Mouse (Mus musculus) hindbrain, embryonic 16.5 days (tissue): Measurements from ENCODE around the gene Ccrl2. TPM values are rescaled to one million over a fixed set of nuclear protein-coding genes. Genes with fewer than 3 reads are reported as not detected.

ENCODE experiments used
- ATAC-seq: fragments of 200-750 bp; cut with Nextera tagmentation; 2 replicates; pipeline ENCODE4 v1.8.0; 2017; ENCODE audit warnings: moderate TSS enrichment, moderate library complexity
- H3K27ac ChIP-seq: fragments of 300-500 bp; sonication (generic); 2 replicates; pipeline ENCODE4 v1.5.1; 2014; ENCODE audit warnings: low read depth, mild to moderate bottlenecking, control low read depth, low read length, moderate library complexity
- H3K27me3 ChIP-seq: fragments of 300-500 bp; sonication (generic); replicated peaks from 2 replicates; pipeline ENCODE4 v1.6.1; 2014; ENCODE audit warnings: low read length; ENCODE audit not compliant: control insufficient read depth, insufficient read depth
- H3K36me3 ChIP-seq: fragments of 300-500 bp; sonication (generic); 2 replicates; pipeline ENCODE4 v1.6.1; 2014; ENCODE audit warnings: mild to moderate bottlenecking, low read length, moderate library complexity, mixed read lengths; ENCODE audit not compliant: control insufficient read depth, insufficient read depth
- H3K4me1 ChIP-seq: fragments of 300-500 bp; sonication (generic); 2 replicates; pipeline ENCODE4 v1.6.1; 2014; ENCODE audit warnings: low read depth, low read length; ENCODE audit not compliant: control insufficient read depth, insufficient read depth
- H3K4me2 ChIP-seq: fragments of 300-500 bp; sonication (generic); 2 replicates; pipeline ENCODE4 v1.6.1; 2014; ENCODE audit warnings: mild to moderate bottlenecking, low read length, control low read depth, moderate library complexity
- H3K4me3 ChIP-seq: fragments of 300-500 bp; sonication (generic); 2 replicates; pipeline ENCODE4 v1.5.1; 2014; ENCODE audit warnings: mild to moderate bottlenecking, low read length, control low read depth, moderate library complexity
- H3K9ac ChIP-seq: fragments of 300-500 bp; sonication (generic); 2 replicates; pipeline ENCODE4 v1.6.1; 2014; ENCODE audit warnings: low read depth, mild to moderate bottlenecking, control low read depth, low read length, moderate library complexity
- H3K9me3 ChIP-seq: fragments of 300-500 bp; sonication (generic); 2 replicates; pipeline ENCODE4 v1.6.1; 2014; ENCODE audit warnings: mild to moderate bottlenecking, low read length, moderate library complexity; ENCODE audit not compliant: control insufficient read depth
- WGBS: fragments of 180-500 bp; shearing (Covaris S2); extraction: QIAGEN DNeasy Blood & Tissue Kit; methylation state at CpG from one replicate; pipeline ENCODE4 v1.1.7; 2014; 5-methylcytosine and 5-hydroxymethylcytosine counted together
- polyA plus RNA-seq: library from polyadenylated mRNA; unstranded; fragments of >200 nt; fragmentation: Nextera tagmentation; extraction: Ambion mirVana; gene quantifications from 2 replicates; pipeline ENCODE4 v1.2.1, GENCODE M21; 2015

Gene Ccrl2
- polyA plus RNA-seq, result 0.86 and 1.2 TPM in 2 replicates

DNA sequence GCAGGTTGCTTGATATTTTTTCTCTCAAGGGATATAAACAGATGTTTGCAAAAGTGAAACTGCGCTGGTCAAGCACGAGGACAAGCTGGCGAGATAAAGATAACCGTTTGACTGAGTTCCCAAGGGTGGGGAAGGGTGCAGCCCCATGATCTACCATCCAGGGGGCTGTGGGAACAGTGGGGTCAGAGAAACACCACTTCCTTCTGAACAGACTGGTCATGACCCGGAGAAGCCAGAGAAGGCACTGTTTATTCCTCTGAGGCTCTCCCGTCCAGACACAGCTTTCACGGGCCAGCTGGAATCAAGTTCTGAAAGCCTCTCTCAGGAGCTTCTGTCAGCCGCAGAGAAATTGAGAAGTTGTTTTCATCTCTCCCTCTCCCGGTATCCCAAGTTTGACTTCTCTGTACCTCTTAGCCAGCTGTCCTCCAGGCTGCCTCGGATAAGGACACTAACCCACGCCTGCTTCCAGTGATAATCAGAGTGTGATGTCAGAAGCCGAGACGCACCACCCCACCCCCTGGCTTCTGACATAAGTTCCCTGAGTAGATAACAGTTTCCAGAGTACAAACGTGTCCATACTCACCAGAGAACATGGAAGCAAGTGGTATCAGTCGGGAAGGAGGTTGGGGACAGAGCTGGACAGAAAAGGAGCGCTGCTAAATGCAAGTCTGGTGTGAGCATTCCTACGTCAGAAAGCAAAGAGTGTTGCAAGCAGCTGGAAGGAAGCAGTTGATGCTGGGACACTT is at the start of gene Ccrl2:
Ccrl2 (minus strand) TSS at position 722 of the 746 bp plus-strand sequence.
- H3K4me1 ChIP-seq, result no peaks in the 10 kb centered on the region
- H3K4me3 ChIP-seq, result peak within 1 kb of the TSS; percentile 19
- no peaks in the 10 kb centered on the region for H3K27me3 ChIP-seq
- ATAC-seq, result no peak
- H3K9ac ChIP-seq, result 0 out of 2 replicates have a peak within 1 kb of the TSS, but pooled peaks have one; percentile 6
- no peak within 1 kb of the TSS for H3K27ac ChIP-seq
- H3K36me3 ChIP-seq, result no peaks in the 10 kb centered on the region
- H3K9me3 ChIP-seq, result no peaks in the 10 kb centered on the region
- H3K4me2 ChIP-seq, result peak within 1 kb of the TSS; percentile 46
- WGBS, result 64% methylated on average over 17 of the region's 17 CpGs

DNA sequence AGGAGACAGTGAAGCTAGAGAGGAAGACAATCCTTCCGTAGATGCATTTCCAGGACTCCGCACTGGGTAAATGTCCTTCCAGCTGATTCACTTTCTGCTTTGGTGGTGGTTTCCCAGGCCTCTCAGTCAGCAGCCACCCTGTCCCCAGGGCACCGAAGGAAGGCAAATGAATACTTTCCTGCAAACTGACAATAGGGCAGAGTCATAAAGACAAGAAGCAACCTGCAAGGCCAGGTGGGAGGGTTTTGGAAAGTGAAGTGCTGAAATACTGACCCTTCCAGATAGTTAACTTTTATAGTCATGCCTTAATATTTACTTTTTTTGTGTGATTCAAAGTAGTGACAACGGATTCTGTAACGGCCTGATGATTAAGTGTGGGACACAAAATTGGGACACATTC is 46.6 kb upstream of the Ccrl2 start:
- H3K27ac ChIP-seq, result no peak overlapping the region
- ATAC-seq, result no peak
- H3K36me3 ChIP-seq, result no peaks in the 10 kb centered on the region
- H3K9me3 ChIP-seq, result no peaks in the 10 kb centered on the region
- H3K4me2 ChIP-seq, result no peak overlapping the region
- H3K27me3 ChIP-seq, result no peaks in the 10 kb centered on the region
- H3K4me3 ChIP-seq, result no peak overlapping the region
- 93% methylated on average over 5 of the region's 5 CpGs for WGBS
- no peaks in the 10 kb centered on the region for H3K4me1 ChIP-seq
- H3K9ac ChIP-seq, result no peak overlapping the region

DNA sequence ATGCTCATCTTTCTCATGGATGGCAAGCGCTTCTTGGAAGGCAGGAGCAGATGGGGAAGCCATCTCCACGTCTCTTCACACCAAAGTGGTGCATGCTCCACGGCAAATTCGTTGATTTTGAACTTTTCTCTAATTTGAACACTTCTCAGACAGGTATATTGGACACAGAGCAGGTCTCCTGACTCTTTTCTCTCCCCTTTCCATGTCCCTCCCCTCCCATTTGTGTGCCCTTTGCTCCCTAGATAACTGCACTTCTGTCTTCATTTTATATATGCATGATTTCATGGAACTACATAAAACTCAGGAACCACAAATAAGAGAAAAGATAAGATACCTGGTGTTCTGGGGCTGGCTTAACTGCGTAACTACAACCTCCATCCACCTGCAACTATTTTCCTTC is 46.0 kb upstream of the Ccrl2 start:
- WGBS, result 85% methylated on average over 5 of the region's 5 CpGs
- Histone ChIP-seq H3K4me3 (no peak overlapping the region), H3K27ac (no peak overlapping the region), H3K4me1 (no peaks in the 10 kb centered on the region), H3K27me3 (no peaks in the 10 kb centered on the region), H3K36me3 (no peaks in the 10 kb centered on the region), H3K9me3 (no peaks in the 10 kb centered on the region), H3K4me2 (no peak overlapping the region), H3K9ac (no peak overlapping the region)
- ATAC-seq, result no peak

DNA sequence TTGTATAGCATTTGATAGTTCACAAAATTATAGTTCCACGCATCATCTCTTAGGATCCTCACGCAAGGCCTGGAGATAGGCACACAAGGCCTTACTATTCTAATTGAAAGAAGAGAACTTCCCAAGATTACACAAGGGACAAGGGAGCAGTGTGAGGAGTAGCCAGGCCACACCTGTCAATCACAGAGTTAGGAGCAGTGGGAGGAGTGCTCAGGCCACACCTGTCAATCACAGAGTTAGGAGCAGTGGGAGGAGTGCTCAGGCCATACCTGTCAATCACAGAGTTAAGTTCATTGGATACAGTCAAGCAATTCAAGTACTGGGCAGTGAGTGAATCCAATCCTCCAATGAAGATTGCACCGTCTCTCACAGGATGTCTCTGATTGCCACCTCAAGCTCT is 43.1 kb upstream of the Ccrl2 start:
- H3K9ac ChIP-seq, result no peak overlapping the region
- H3K9me3 ChIP-seq, result no peaks in the 10 kb centered on the region
- H3K27me3 ChIP-seq, result no peaks in the 10 kb centered on the region
- no peaks in the 10 kb centered on the region for H3K36me3 ChIP-seq
- no peak overlapping the region for H3K27ac ChIP-seq
- no peak overlapping the region for H3K4me3 ChIP-seq
- no peaks in the 10 kb centered on the region for H3K4me1 ChIP-seq
- 94% methylated on average over 3 of the region's 3 CpGs for whole genome bisulfite sequencing
- ATAC-seq, result no peak
- H3K4me2 ChIP-seq, result no peak overlapping the region

DNA sequence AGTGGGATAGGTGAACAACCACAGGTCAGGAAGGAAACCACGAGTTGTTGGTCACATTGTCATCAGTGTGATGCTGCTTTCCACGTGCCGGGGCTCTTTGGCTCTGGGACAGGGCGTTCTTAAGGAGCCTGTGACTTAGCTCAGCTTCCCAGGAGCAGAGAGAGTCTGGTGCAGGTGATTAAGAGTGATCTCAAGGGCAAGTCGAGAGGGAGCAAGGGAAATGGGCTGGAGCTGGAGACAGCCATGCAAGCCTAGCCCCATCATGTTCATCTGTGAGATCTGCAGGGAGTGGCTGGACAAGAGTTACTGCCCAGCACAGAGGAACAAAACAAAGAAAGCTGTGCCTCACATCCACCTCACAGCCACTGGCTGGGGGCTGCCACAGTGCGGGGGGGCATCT is 40.2 kb upstream of the Ccrl2 start:
- H3K9me3 ChIP-seq, result no peaks in the 10 kb centered on the region
- H3K9ac ChIP-seq, result no peak overlapping the region
- no peaks in the 10 kb centered on the region for H3K27me3 ChIP-seq
- ATAC-seq, result no peak
- 71% methylated on average over 6 of the region's 6 CpGs for WGBS
- H3K4me2 ChIP-seq, result no peak overlapping the region
- H3K4me3 ChIP-seq, result no peak overlapping the region
- H3K27ac ChIP-seq, result no peak overlapping the region
- no peaks in the 10 kb centered on the region for H3K4me1 ChIP-seq
- no peaks in the 10 kb centered on the region for H3K36me3 ChIP-seq

DNA sequence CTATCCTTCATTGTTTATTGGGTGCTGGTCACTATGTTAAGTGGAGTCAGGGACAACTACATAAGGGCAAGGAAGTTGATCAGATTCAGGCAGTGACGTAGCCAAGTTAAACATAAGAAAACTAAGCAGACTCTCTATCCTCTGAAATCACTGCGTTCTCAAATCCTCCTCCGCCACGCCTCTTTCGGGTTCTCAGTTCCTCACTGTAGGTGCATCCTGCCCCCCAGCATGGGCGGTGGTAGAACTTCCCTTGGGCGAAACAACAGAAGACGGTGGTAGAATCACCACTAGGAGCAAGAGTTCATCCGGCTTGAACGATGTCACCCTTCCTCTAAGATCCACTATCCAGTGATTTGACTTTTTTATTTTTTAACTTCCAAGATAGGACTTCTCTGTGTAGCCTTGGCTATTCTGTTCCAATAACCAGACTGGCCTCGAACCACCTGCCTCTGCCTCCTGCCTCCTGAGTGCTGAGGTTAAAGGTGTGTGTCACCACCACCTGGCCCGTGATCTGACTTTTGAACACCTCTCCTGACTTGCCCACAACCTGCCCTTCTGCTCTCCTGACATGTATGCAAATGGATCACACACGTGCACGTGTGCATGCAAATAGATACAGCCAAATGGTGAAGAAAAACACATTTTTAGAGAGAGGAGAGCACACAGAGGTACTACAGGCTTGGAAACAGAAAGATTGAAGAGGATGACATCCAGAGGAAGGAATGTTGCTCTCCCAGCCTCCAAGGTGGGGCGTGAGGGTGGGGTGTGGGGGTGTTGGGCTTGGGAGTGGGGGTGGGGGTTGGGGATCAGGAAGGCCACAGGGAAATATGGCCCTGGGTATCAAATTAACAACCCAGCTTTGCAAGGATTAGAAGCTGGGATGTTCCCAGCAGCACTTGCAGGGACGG is 39.4 kb upstream of the Ccrl2 start:
- no peak for ATAC-seq
- Histone ChIP-seq H3K9me3 (no peaks in the 10 kb centered on the region), H3K9ac (no peak overlapping the region), H3K4me3 (no peak overlapping the region), H3K27ac (no peak overlapping the region), H3K4me2 (no peak overlapping the region), H3K4me1 (no peaks in the 10 kb centered on the region), H3K27me3 (no peaks in the 10 kb centered on the region), H3K36me3 (no peaks in the 10 kb centered on the region)
- 85% methylated on average over 16 of the region's 16 CpGs for WGBS

DNA sequence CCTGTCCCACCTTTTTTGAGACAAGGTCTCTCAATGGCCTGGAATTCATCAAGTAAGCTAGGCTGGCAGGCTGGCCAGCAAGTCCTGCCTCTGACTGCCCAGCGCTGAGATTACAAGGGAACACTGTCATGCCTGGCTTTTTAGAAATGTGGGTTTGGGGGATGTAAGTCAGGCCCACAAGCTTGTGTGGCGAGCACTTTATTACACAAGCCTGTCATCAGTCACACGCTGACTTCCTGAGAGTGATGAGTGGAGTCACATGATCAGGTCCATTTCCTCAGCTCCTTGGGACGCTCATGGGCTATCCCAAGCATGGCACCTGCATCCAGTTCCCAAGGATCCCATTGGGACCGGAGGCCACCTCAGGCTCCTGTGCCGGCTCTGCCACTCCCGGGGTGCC is 38.4 kb upstream of the Ccrl2 start:
- Histone ChIP-seq H3K27ac (no peak overlapping the region), H3K4me2 (no peak overlapping the region), H3K27me3 (no peaks in the 10 kb centered on the region), H3K4me3 (no peak overlapping the region), H3K36me3 (no peaks in the 10 kb centered on the region), H3K4me1 (no peaks in the 10 kb centered on the region), H3K9me3 (no peaks in the 10 kb centered on the region), H3K9ac (no peak overlapping the region)
- ATAC-seq, result no peak
- WGBS, result 86% methylated on average over 7 of the region's 7 CpGs

DNA sequence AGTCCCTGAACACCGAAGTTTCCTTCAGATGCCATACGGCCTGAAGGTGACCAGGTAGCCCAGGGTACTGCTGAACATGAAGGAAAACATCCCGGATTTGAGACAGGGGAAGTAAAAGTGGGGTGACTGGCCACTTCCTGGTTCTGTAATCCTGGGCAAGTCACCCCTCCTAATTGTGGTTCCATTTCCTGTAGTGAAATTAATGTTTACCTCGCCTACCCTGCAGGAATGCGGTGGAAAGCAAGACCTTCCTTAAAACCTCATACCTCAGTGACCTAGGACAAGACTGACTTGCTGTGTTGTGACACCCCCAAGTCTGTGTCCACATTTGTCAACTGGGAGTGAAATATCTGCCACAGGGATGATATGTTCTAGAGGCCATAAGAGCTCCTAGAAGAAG is 37.3 kb upstream of the Ccrl2 start:
- H3K27me3 ChIP-seq, result no peaks in the 10 kb centered on the region
- H3K36me3 ChIP-seq, result no peaks in the 10 kb centered on the region
- no peak overlapping the region for H3K4me2 ChIP-seq
- no peak overlapping the region for H3K27ac ChIP-seq
- H3K4me3 ChIP-seq, result no peak overlapping the region
- 86% methylated on average over 5 of the region's 5 CpGs for WGBS
- H3K4me1 ChIP-seq, result no peaks in the 10 kb centered on the region
- H3K9ac ChIP-seq, result no peak overlapping the region
- no peaks in the 10 kb centered on the region for H3K9me3 ChIP-seq
- ATAC-seq, result no peak

DNA sequence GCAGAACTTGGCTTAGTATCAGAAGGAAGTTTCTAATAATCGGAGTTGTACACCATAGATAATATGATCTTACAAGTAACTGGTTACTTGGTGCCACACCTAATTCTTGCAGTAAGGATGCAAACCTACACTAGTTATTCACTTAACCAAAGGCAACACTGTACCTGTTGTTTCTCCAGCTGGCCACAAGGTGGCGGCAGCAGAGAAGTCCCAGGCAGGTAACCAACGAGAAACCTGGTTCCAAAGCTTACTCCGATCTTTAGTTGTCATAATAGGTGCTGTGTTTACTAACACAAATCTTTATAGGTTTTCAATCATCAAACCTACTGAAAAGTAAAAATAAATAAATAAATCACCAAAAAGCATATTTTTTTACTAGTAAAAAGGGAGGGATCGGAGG is 35.8 kb upstream of the Ccrl2 start:
- ATAC-seq, result no peak
- WGBS, result 28% methylated on average over 5 of the region's 5 CpGs
- H3K27me3 ChIP-seq, result no peaks in the 10 kb centered on the region

More for the DNA sequence above, 35.8 kb upstream of the Ccrl2 start:
- Histone ChIP-seq H3K9me3 (no peaks in the 10 kb centered on the region), H3K27ac (no peak overlapping the region), H3K4me3 (no peak overlapping the region), H3K36me3 (no peaks in the 10 kb centered on the region), H3K9ac (no peak overlapping the region), H3K4me1 (no peaks in the 10 kb centered on the region), H3K4me2 (no peak overlapping the region)
